Mouse (Mus musculus): Measurements from ENCODE around the gene Cipc.

Cipc gene

GRCm38 (mm10) chr12:86946862-86947574, at the start of gene Cipc:
Gene Cipc, plus strand, starts transcription at chr12:86947043.
- DNase-seq = peak; percentile 96

- no peak for DNase-seq
These were observed 49.0 kb upstream of the Cipc start for GRCm38 (mm10) chr12:86897769-86898273.

DNA sequence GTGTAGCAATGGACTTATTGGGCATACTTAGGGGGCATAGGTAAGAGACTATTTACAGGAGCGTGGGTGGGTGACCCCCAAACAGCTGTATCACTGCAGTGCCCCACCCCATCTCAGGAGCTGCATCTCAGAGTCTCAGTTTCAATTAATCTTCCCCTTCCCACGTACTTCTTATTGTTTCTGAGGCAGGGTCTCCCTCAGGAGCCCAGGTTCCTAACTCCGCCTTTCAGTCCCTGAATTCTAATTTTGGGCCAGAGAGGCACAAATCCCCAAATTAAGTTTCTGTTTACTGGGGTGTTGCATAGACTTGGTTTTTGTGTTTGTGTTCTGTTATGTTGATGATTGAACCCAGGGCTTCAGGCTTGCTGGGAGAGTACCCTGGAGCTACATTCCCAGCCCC, 48.4 kb upstream of the Cipc start:
- no peak for DNase-seq

- DNase-seq = no peak
These were observed 47.2 kb upstream of the Cipc start for GRCm38 (mm10) chr12:86899461-86900179.

GRCm38 (mm10) chr12:86903828-86904806, 42.7 kb upstream of the Cipc start:
- DNase-seq = no peak

DNA sequence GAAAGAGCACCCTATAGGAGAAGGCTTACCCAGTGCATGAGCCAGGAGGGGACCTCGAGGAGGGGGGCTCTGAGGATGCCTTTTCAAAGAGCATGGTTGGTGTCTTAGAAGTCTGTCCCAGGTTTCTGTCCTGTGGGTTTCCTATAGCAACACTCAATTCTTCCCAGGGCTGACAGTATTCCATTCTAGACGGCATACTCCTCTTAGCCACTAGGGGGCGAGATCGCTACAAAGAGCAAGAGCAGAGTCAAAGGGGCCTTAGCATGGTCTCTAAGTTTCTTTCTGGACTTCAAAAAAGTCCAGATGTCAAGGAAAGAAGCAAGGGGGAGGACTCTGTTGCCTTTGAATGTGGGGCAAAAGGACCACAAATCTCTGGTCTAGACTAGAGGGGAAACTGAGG, 41.6 kb upstream of the Cipc start:
- DNase-seq = peak; percentile 61

- DNase-seq = no peak
These were observed 41.0 kb upstream of the Cipc start for GRCm38 (mm10) chr12:86905876-86906275.

GRCm38 (mm10) chr12:86906395-86906794, 40.4 kb upstream of the Cipc start:
- peak; percentile 93 for DNase-seq

DNA sequence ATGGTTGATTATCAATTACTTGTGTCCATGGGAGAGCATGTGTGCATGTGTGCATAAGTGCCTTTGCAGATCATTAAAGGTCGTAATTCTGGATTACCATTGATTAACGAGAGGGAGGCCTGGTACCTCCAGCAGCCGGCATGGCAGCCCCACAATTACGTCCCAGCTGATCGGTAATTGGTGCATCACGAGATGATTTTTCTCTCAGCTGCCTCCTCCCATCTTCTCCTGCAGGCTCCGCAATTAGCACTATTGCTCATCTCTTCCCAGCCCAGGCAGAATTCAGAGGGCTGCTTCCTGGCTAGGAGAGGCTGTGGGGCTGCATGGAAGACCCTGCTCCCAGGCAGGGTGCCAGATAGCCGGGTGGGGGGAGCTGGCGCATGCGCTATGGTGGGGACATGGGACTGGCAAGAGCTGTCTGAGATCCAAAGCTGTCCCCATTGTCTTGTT, 35.3 kb upstream of the Cipc start:
- no peak for DNase-seq

DNA sequence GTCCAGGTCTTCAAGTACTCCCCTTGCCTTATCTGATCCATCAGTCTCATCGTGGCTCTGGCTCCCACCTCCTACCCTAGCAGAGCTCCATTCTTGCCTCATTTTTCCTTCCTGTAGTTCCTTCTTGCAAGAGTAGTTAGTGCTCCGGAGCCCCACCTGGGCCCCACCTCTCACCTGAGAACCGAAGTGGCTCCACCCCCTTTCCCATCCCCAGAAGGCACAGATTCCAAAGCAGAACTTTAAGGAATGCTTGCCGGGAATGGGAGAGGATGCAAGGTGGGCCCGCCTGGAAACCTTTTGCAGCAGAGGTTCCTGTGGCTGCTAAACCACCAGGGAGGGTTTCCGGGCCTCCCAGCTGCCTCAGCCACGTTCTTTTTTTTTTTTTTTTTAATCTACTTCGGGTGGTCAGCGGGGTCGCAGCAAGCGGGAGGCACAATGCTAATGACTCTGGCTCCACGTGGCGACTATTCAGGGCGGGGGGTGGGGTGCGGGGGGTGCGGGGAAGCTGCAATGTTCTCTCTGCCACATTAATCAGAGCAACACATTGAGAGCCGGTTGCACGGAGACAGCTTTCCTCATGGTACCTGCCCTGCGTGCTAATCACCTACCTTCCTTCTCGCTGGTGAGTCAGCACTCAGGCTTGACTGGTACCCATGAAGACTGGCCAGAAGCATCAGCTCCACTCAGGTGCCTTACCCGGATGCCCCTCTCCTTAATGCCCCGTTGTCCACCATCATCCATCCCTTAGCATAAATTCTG, 34.3 kb upstream of the Cipc start:
- no peak for DNase-seq

DNA sequence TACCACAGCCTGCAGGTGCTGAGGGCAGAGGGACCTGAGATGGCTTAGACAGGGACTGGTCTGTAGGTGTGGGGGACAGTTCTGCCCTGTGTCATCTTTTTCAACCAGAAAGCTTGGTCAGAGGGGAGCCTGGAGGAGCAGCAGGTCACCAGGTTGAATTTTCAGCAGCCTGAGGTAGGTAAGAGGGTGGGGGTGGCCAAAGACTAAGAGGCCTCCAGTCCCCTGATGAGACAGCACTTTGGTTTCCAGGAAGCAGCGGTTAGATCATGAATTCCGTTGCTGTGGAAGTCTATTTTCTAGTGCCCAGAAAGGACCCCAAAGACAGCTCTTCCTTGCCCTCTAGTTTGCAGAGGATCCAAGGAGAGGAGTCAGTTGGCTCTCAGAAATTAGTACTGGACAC, 32.5 kb upstream of the Cipc start:
- no peak for DNase-seq

- no peak for DNase-seq
These were observed 32.1 kb upstream of the Cipc start for GRCm38 (mm10) chr12:86914756-86915155.

DNA sequence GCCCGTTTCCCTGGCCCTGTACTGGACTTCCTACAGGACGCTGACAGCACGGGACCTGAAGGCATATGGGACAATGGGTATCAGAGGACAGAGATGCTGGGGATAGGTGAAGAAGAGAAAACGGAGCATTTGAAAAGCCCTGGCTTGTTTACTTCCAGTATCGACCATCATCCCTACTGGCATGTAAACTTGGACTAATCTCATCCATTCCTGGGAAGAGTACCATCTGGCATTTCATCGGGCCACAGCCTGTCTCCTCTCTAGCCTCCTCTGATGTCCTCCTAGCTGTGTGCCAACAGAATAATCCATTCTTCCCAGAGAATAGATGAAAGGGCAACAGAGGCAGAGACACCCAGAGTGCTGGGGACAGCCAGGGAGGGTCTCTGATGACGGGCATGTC, 31.2 kb upstream of the Cipc start:
- no peak for DNase-seq

DNA sequence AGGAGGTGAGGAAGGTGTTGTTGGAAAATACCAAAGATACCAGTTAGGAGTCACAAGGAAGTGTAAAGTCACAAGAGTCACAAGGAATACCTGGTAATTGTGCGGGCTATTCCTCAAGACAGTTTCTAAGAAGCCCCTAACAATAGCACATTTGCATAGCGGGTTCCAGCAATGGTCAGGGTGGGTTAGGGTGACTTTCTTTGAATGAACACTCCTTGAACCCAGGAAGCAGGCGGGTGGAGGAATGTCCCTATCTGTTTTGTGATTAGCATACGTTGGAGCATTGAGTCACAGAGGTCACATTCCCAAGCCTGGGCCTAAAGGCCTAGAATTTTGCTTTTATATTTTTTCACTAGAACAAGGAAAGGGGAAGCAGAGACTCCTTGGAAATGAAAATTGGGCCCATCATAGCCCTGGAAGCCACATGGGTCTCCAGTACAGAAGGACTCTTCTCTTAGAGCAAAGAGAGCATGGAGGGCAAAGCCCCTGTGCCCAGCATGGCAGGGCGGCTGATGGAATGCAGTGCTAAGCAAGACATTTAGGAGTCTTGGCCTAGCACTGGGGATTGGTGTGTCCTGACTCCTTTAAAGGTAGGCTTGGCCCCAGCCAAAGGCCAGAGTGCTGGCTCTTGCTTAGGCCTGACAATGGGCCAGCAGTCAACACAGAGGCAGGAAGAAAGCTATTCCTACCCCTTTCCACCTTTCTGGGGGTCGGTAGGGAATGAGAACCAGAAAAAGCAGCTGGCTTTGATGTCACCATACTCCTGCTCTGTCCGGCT, 29.9 kb upstream of the Cipc start:
- no peak for DNase-seq

- no peak for DNase-seq
These were observed 28.4 kb upstream of the Cipc start for GRCm38 (mm10) chr12:86918361-86918967.

GRCm38 (mm10) chr12:86918983-86919722, 27.7 kb upstream of the Cipc start:
- no peak for DNase-seq

GRCm38 (mm10) chr12:86923837-86924236, 23.0 kb upstream of the Cipc start:
- peak; percentile 80 for DNase-seq

DNA sequence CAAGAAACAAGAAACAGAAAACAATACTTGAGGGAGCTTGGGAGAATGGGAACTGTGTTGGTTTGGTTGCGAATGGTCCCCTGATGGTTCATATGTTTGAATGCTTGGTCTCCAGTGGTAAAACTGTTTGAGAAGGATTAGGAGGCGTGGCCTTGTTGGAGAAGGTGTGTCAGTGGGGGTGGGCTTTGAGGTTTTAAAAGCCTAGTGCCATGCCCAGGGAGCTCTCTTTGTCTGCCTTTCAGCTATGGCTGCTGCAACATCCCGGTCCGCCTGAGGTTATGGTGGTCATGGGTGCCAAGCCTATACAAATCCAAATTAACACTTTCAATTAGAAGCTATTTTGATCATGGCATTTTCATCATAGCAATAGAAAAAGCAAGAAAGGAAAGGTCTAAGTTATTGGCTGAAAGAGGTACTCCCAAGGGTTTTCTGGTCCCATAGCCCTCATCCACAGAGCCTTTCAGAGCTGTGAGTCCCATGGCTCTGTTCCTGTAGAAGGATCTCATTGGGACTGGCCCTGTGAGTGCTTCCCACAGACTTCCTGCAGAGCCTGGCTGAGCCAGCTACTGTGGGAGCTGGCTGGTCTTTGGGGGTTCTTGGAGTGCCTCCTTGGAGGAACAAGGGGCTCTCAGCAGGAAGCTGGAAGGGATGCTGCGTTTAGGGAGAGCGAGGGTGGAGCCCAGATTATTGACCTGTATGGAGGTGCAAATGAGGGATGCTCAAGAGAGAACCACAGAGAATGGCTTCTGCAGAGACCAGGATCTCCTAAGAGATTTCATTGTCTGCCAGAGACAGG, 15.7 kb upstream of the Cipc start:
- no peak for DNase-seq

DNA sequence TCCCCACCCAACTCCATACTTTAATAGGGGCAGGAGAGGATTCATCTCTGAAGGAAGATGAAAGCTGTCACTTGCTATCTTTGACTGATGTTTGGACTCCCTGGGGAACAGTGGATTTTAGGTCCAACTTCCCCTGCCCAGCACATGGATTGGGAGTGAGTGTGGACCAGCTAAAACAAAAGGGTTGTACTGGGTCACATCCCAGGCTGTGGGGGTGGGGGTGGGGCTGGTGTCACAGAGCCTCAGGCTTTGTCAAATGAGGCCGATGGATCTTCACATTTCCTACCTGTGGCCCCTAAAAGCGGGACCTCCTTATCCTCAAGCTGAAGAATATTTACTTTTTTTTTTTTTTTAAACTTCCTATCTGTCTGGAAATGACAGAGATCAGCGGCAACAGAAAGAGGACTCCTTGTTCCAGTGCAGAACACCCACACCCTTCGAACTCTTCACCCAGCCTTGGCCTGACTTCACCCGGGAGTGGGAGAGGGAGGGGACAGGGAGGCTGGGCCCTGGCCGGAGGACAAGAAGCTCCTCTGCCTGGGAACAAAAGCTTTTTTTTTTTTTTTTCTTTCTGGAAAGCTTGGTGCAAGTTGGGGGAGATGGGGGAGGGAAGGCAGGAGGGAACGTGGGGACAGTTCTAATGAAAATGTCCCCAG, 14.8 kb upstream of the Cipc start:
- DNase-seq = no peak

All from thymus, postnatal 25 days (tissue).